37 mouse cellular contexts compared by ENCODE assay signal in the genomic region with DNA sequence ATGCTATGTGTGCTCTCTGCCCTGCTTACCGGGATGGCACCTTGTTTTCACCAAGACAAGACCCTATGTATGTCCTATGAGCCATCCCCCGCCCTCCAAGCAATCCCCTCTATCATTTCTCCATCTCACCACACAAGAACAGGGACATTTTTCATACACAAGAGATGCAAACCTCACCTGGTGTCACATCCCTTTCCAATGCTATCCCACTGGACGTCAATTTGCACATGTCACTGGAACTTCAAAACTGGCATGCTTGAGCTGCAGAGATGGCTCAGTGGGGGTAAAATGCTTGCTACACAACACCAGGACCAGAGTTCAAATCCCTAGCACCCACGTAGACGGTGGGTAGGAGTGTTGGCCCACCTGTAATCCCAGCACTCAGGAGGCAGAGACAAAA. TPM values are rescaled to one million over a fixed set of nuclear protein-coding genes. Genes with fewer than 3 reads are reported as not detected.
"Had no signal": no experiment of that assay in that cellular context is flagged by ENCODE, and none has a peak within 500 bp of the region (broad histone marks: within the 10 kb centered on the region; RNA-seq: fewer than 3 reads in every experiment).

No protein-coding gene starts in this region.

- ATAC-seq: hindbrain, embryonic 16.5 days; hindbrain, postnatal 0 days; inflammation-experienced regulatory T-cells, adult 6 months; intestine, embryonic 15.5 days; intestine, embryonic 16.5 days; intestine, postnatal 0 days had no signal

- H3K4me3 ChIP-seq: heart, embryonic 10.5 days; heart, embryonic 12.5 days; heart, embryonic 13.5 days; heart, embryonic 15.5 days; hindbrain, embryonic 10.5 days; hindbrain, embryonic 12.5 days; hindbrain, embryonic 13.5 days; hindbrain, embryonic 15.5 days; intestine, embryonic 15.5 days; kidney, embryonic 15.5 days; layer of hippocampus, adult 2 months had no signal

- DNase-seq: heart, postnatal 10 days; heart, postnatal 14 days; heart, postnatal 36 days; heart, postnatal 4 days; kidney, adult 11 months; kidney, adult 18-20 months; kidney, adult 2 months; kidney, adult 8-10 months; kidney, adult 9 months; kidney, postnatal 10 days; kidney, postnatal 14 days; kidney, postnatal 25 days; kidney, postnatal 36 days; kidney, postnatal 4 days; layer of hippocampus, adult 9-11 months; layer of hippocampus, postnatal 36 days had no signal

- H3K27ac ChIP-seq: heart, embryonic 10.5 days; heart, embryonic 13.5 days; heart, embryonic 15.5 days; hindbrain, embryonic 10.5 days; hindbrain, embryonic 12.5 days; hindbrain, embryonic 13.5 days; hindbrain, embryonic 14.5 days; hindbrain, embryonic 15.5 days; hindbrain, postnatal 0 days; intestine, embryonic 15.5 days; kidney, postnatal 0 days; layer of hippocampus, adult 2 months had no signal

- H3K27me3 ChIP-seq: heart, embryonic 12.5 days; heart, embryonic 15.5 days; hindbrain, embryonic 12.5 days; hindbrain, embryonic 13.5 days; hindbrain, embryonic 15.5 days; intestine, embryonic 15.5 days; kidney, embryonic 15.5 days had no signal

- H3K4me2 ChIP-seq: heart, embryonic 11.5 days; heart, embryonic 12.5 days; heart, embryonic 13.5 days; heart, embryonic 15.5 days; hindbrain, embryonic 12.5 days; hindbrain, embryonic 13.5 days; hindbrain, embryonic 14.5 days; hindbrain, embryonic 15.5 days; intestine, embryonic 15.5 days; kidney, embryonic 15.5 days had no signal

- H3K9me3 ChIP-seq: heart, embryonic 10.5 days; heart, embryonic 12.5 days; heart, embryonic 13.5 days; heart, embryonic 15.5 days; hindbrain, embryonic 10.5 days; hindbrain, embryonic 12.5 days; hindbrain, embryonic 13.5 days; hindbrain, embryonic 15.5 days; intestine, embryonic 15.5 days; kidney, embryonic 15.5 days had no signal

- H3K9ac ChIP-seq: heart, embryonic 12.5 days; heart, embryonic 13.5 days; heart, embryonic 15.5 days; hindbrain, embryonic 12.5 days; hindbrain, embryonic 14.5 days; hindbrain, embryonic 15.5 days; intestine, embryonic 15.5 days; kidney, embryonic 15.5 days had no signal

RNA-seq across cellular contexts. Expression of a gene that starts 41.6 kb away (rescaled TPM):
- polyA plus RNA-seq: heart, embryonic 14.5 days; heart, postnatal 0 days had no signal
